Mouse (Mus musculus): ENCODE measurements around the gene Slc35e4. TPM values are rescaled to one million over a fixed set of nuclear protein-coding genes. Genes with fewer than 3 reads are reported as not detected.
"Not testable (repeated sequence)": the region's sequence is repeated elsewhere in the genome, so short reads cannot be mapped to it uniquely, and the experiment has no call there.

The Slc35e4 gene
- total RNA-seq, 2 experiments from 2014 or later, result 4.3 to 4.7 TPM

DNA sequence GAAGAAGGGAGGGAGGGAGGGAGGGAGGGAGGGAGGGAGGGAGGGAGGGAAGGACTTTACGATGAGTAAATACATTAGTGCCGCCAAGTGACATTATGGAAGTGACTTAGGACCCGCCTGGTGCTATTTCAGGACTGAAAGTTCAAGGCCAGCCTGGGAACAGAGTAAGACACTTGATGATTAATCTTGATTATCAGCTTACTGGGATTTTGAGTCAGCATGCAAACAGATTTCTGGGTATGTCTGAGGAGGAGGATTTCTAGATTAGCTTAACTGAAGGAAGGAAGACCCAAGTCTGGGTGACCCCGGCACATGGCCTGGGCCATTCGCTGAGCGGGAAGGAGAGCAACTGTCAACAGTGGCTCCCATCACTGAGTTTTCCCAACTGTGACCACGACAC is 6.0 kb upstream of the Slc35e4 start:
- intact Hi-C loops (cut with DNase I), result no loop called here
- DNase-seq, result no peak

DNA sequence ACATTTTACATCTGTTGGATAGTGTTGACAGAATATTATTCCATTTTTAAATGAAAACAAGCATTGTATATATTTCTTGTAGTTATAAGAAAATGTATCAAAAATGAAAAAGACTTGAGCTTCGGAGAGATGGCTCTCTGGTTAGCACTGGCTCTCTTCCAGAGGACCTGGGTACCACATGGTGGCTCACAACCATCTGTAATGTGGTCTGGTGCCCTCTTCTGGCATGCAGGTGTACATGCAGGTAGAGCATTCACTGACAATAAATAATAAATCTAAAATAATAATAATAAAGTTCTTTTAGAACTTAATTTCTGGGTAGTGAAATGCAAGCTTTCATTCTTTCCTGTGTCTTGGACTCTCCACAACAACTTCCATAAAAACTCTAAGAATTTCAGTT is 4.3 kb upstream of the Slc35e4 start:
- peak in 1 of 2 experiments; percentile 29 for DNase-seq
- intact Hi-C loops (cut with DNase I), result no loop called here

DNA sequence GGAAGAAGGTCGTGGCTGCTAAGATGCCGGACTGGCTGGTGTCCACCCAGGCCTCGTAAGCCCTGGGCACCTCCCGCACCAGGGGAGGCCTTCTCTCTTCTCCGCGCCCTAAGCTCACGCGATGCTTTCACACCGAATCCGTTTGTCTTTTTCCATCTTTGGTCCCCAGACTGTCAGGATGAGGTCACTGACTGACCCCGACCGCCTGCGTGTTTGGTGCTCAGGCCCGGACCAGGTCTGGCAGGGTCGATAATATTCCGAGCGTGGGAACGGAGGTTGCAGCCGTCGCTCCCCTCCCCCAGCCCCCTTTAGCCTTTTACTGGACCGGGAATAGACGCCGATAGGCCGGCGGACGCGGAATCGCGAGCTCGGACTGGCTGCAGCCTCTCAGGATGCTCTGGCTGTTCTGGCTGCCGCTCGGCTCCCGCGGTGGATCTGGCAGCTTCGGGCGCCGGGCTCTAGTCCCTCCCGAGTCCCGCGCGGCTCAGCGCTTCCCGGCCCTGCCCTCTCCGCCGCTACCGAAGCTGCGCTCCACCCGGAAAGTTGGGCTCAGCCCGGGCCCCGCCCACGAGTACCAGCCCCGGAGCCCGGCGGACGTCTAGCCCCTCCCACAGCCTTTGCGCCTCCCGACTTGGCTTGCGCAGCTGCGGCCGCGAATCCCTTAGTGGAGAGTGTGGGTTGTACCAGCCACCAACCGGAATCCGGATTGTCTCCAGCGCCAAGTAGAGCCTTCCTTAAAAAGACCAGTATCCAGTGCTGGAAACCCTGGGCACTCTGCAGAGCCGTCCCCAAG is 952 bp downstream of the Slc35e4 start:
- DNase-seq, result peak; percentile 90 to 94
- intact Hi-C loops (cut with DNase I), result loop anchor here (2.0 kb wide), 1 partner anchor 19 kb away; the partner anchor contains the start of genes 4921536K21Rik and Dusp18

DNA sequence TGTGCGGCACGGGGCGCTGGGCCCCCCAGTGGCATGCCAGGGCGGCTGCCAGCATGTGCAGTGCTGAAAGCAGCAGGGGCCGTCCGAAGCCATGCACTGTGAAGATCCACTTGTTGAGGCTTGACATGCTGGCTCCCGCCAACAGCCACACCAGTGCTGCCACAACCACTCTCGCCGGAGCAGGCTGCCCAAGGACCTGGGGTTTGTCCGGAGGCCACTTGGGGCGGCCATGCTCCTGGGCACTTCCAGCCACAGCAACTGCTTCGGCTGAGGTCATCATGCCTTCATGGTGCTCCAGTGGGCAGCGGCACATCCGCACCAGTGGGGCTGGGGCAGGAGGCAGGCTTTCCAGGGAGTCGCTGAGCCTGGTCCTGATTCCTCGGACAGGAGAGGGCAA is 1.6 kb downstream of the Slc35e4 start:
- intact Hi-C loops (cut with DNase I), result loop anchor here (2.0 kb wide), 1 partner anchor 18 kb away; the partner anchor contains the start of genes 4921536K21Rik and Dusp18
- DNase-seq, result peak in 1 of 2 experiments; percentile 37

DNA sequence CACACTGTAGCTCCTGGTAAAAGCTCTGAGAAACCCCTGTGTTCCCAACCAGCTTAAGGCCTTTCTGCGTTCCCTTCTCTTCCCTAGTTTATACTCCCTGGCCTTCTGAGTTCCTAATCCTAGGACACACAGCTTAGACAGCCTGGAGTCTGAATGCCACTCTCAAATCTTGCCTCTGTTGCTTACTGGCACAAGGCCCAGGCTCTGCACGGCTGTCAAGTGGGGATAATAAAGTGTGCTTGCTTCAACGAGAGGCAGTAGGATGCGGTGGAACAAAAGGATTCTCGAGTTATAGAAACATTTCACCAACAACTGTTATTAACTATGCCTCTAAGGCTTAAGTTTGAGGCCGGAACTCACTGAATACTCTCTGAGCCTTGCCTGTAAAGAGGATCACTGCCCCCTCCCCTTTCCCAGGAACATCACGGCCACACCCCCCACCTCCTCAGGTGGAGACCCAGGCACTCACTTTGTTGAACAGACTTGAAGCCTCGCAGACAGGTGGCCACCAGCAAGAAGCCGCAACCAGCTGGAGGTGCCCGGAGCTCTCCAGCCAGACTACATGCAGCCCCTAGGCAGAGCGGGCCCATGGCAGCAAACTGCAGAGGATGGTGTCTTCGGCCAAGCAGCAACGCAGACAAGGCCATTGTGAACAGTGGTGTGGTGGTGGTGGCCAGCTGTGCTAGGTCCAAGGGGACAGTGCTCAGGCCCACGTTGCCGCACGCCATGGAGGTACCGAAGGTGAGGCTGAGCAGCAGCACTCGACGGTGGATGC is 2.2 kb downstream of the Slc35e4 start:
- peak; percentile 32 to 42 for DNase-seq
- intact Hi-C loops (cut with DNase I), result loop anchor here (2.0 kb wide), 1 partner anchor 17 kb away; the partner anchor contains the start of genes 4921536K21Rik and Dusp18

DNA sequence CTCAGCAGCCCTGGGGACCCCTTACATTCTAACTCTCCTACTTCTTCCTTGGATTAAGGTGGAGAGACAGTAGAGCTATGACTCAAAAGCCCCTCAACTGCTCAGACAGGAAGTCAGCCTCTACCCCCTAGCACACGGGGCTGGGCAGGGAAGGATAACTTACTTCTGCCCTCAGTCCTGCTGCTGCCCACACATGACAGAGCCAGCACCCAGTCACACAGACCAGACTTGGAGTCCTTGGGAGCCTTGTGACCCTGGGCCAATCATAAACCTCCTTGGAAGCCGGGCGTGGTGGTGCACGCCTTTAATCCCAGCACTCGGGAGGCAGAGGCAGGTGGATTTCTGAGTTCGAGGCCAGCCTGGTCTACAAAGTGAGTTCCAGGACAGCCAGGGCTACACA is 3.0 kb downstream of the Slc35e4 start:
- DNase-seq; intact Hi-C loops (cut with DNase I): not testable (repeated sequence)

DNA sequence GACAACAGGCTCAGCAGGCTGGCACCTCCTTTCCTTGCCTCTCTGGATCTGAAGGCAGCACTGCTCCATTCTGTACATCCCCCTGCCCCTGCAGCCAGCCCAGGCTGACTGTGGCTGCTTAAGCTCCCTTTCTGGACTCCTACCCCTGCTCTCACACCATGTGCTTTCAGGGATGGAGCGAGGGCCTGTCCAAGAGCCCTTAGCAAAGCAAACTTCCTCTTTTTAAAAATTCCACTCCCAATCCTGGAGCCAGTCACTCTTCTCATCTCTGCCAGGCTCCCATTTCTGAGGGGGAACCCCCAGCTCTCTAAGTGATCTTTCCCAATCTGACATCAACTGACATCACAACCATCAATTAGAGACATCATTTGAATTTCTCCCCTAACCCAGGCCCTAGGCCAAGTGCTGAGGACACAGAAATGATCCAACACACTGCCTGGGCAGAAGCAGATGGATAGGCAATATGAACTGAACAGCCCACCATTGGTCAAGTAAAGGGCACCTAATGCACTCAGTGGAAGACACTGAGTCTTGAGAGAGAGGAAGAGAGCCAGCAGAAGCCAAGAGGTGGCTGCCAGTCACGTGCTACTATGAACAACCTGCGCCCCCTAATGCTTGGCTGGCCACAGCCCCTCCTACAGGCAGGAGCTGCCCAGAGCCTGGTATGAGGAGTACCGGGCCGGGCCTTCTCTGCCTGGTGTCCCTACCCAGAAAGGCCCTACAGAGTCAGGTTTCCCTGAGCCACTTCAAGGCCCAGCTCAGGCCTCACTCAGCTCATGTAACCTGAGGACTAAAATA is 3.8 kb downstream of the Slc35e4 start:
- intact Hi-C loops (cut with DNase I), result no loop called here
- peak in 1 of 2 experiments; percentile 17 for DNase-seq

DNA sequence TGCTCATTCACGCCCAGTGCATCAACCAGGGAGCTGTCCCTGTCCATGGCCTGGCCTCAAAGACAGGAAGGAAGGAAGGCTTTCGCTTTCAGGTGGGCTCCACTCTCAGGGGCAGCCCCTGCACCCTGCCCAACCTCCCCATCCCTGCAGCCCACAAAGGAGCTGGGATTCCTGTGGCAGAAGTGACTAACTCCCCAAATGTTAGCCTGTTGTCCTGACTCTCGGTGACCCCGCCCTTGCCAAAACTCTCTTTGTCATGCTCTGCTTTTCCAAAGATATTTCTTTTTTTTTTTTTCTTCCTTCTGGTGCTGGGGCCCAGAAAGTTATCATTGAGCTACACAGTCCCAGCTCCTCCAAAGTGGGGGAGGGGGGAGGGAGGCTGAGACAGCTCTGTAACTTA is 5.2 kb downstream of the Slc35e4 start:
- intact Hi-C loops (cut with DNase I), result no loop called here
- DNase-seq, result no peak

DNA sequence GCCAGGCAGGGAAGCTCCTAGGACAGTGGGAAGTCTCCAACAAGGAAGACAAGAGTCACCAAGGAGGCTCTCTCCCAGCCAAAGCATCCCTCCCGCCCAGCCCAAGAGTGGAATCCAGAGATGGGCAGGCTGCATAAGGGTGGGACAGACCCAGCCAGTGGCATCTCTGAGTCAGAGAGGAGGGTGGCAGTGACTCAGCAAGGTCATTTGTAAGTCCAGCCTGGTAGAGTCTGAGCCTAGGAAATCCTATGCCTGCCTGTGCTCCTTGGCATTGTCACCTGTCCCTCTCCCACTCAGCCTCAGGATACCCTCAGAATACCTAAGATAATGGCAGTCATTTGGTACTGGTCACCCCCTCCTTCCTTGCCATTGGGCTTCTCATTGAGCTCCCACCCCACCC is 9.0 kb downstream of the Slc35e4 start:
- no peak for DNase-seq
- intact Hi-C loops (cut with DNase I), result no loop called here

DNA sequence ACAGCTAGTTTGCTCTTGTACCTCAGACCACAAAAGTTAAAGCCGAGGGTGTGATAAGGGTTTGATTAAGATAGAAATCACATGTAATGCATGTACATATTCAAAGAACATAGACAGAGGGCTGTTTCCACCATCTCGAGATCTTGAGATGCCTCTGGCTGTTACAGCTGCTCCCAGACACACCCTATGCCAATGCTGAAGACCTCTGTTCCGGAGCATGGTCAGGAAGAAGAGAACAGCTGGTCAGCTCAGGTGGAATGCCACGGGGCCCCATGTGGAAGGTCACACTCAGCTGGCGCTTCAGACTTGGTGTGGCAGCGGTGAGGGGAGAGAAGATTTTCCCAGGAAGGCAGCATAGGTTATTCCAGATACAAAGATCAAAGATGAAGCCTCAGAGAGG is 9.8 kb downstream of the Slc35e4 start:
- intact Hi-C loops (cut with DNase I), result no loop called here
- DNase-seq, result no peak

DNA sequence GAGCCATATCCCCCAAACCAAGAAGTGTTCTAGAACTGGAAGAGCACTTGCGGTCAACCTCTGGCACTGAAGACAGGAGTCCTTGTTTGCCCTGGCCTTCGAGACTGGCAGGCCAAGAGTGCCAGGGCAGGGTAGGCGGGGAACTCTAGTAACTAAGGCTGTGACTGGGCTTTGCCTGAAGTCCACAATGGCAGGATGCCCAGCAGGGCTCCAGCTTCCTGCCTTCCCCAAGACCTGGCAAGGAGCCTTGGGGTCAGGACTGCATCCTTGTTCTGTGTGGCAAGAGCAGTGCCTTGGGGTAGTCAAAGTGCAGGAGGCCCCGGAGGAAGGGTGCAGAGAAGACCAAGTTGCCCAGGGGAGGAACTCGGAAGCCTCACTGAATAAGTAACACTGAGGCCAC is 11.4 kb downstream of the Slc35e4 start:
- peak; percentile 79 to 81 for DNase-seq

DNA sequence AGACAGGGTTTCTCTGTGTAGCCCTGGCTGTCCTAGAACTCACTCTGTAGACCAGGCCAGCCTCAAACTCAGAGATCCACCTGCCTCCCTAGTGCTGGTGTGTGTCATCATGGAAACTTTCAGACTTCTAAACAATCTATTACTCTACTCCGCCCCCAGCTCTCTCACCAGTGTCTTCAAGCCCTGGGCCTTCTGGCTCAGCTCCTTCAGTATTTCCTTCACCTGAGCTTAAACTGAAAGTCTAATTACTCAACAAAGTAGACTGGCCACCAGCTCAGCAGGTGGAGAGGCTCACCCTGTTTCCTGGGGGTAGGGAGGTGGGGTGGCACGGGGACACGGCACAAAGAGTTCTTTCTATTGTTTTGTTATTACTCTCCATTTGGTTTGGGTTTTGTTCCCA is 11.9 kb downstream of the Slc35e4 start:
- intact Hi-C loops (cut with DNase I), result no loop called here

More for the DNA sequence above, 11.4 kb downstream of the Slc35e4 start:
- intact Hi-C loops (cut with DNase I), result no loop called here

DNA sequence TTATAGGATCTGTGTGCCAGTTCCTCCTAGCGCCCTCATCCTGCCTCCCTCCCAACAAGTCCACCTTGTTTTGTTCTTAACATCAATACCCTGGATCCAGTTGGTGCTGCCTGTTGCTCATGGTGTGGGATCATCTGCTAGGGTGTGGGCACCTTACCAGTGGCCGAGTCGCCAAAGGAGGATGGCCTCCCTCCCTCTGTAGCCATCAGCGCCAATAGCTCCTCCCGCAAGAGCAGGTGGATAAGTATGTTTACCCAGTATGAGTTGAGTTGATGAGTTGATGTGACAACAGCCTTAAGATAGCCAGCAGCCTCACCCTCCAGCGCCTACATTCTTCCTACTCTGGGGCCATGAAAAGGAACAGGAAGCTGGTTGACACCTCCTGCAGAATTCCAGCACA is 14.2 kb downstream of the Slc35e4 start:
- no peak for DNase-seq
- intact Hi-C loops (cut with DNase I), result no loop called here

More for the DNA sequence above, 11.9 kb downstream of the Slc35e4 start:
- DNase-seq, result no peak

DNA sequence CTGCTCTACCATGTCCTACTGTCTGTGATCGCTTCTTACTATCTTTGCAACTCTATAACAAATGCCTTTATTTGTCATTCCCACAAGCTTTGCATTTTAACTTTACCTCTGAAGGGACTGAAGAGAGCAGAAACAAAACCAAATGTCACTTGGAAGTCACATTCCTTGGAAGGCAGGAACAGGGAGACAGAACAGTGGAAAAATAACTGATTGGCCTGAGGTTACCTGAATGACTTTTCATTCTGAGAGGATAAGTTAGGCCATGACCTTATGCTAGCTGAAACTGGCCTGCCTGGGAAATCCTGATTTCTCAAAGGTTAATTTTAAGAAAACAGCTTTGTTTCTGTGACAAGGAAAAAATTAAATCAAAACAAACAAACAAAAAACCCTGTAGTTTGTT is 18.5 kb downstream of the Slc35e4 start:
- intact Hi-C loops (cut with DNase I), result loop anchor here (2.0 to 10.0 kb wide), 2 partner anchors 17 to 371 kb away; no protein-coding TSS in a partner anchor
- DNase-seq, result peak; percentile 19 to 30

DNA sequence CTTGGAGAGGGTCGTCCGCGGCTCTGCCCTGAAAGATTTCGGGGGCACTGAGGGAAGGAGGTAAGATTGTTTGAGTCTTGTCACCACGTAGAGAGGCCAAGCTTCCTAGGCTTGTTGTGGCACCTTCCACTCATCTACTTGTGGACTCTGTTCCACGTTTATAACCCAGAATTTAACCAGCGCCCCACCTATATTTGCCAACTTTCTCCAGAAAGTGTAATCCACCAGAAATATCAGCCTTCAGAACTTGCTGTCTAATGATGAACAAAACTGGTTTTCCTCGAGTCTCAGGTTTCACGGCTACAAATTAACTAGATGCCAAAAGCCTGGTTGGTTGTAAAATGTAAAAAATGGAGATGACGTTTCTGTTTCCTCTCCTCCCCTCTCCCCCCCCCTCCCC is 19.0 kb downstream of the Slc35e4 start:
- intact Hi-C loops (cut with DNase I), result loop anchor here (2.0 to 10.0 kb wide), 2 partner anchors 17 to 371 kb away; no protein-coding TSS in a partner anchor

DNA sequence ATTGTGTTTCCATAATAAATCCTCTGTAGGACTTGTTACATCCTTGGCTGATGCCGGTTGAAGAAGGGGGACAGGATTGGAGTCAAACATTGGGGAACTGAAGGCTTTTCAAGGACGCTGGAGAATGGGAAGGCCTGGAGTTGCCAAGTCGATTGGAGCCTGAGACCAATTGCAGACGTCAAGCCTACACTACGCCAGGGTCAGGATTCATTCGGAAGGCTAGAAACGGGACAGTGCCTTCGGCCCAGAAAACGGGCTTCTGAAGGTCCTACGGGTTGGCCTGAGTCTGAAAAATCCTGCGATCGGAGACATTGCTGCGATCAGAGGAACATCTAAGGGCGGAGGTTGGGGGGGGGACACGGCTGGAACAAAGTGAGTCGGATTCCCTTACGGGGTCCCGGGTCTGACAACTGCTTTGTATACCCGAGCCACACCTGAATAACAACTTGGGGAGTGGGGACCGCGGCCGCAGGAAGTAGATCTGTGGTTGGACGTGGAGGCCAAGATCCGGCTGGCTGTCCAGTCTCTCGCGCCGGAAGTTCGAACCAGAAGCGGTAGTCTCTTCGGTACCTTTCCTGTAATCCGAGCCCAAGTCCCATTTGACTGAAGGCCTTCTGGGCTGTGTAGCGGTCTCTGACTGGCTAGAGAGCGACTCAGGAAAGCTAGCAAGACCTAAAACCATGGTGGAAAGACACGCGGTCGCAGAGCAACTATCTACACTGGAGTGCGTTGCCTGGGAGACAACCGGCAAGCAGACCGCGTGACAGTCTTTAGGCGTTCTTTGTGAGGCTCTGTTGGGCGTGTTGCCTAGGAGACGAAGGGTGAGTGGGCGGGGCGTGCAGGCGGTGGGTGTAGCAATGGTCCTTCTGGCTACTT is 19.8 kb downstream of the Slc35e4 start, which contains the start of the genes 4921536K21Rik and Dusp18:
Gene 4921536K21Rik, minus strand, starts transcription at position 693 of the 876 bp plus-strand sequence.
Gene Dusp18, plus strand, starts transcription at position 835 of the 876 bp plus-strand sequence.
- intact Hi-C loops (cut with DNase I), result loop anchor here (2.0 to 10.0 kb wide), 2 partner anchors 18 to 370 kb away; no protein-coding TSS in a partner anchor
- peak; percentile 95 to 96 for DNase-seq

More for the DNA sequence above, 19.0 kb downstream of the Slc35e4 start:
- no peak for DNase-seq

DNA sequence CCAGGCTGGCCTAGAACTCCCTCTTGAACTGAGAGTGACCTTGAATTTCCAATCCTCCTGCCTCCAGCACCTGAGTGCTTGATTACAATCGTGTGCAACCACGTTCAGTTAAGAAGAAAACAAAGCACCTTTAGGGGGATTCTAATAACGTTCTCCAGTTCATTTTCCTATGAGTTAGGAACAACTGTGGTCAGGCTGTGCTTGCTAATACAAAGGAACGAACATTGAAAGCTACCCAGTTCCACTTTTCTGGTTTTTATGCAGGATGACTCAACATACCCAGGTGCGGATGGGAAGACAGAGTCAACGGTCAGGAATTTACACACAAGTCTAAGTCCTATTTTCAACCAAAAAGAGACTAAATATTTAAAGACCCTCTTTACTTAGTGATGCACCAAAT is 20.5 kb downstream of the Slc35e4 start:
- intact Hi-C loops (cut with DNase I), result loop anchor here (2.0 to 10.0 kb wide), 2 partner anchors 19 to 369 kb away; no protein-coding TSS in a partner anchor
- no peak for DNase-seq

DNA sequence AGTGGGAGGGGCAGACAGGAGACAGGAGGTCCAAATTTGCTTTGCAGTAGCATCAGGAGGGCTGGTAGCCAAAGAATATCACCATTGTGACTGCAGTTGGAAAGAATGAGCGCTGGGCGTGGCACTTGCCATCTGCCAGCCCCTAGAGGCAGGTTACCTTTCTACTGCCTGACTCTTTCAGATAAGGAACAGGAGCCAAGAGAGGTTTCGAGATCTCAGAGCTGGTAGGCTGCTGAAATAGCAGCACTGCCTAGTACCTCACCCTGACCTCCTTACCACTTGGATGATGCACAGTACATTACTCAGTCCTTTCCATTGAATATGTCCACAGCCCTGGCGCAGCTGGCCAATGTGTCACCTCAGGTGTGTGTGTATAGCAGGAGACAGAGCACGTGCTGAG is 27.1 kb downstream of the Slc35e4 start:
- intact Hi-C loops (cut with DNase I), result no loop called here
- no peak for DNase-seq

DNA sequence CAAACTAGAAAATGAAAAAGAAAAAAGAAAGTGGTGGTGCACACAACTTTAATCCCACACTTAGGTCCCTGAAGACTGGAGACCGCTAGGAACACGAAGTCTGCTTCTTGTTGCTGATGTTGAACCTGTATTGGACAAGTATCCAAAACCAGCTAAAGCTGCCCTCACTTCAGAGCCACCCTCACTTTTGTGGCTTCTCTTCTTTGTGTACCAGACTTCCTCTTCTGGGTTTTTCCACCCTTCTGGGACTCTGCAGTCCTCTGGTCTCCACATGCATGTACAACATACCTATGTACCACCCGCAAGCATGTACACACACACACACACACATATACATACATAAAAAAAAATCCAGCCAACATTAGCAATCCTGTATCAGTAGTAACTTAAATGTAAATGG is 30.8 kb downstream of the Slc35e4 start:
- intact Hi-C loops (cut with DNase I), result loop anchor here (5.0 kb wide), 1 partner anchor 171 kb away; no protein-coding TSS in a partner anchor

More for the DNA sequence above, 30.8 kb downstream of the Slc35e4 start:
- DNase-seq, result no peak

Measured in heart, postnatal 10 days (tissue).